Mouse (Mus musculus): ENCODE results near the gene Btbd9.
"Not testable (repeated sequence)": the region's sequence is repeated elsewhere in the genome, so short reads cannot be mapped to it uniquely, and the experiment has no call there.

Btbd9 gene

GRCm38 (mm10) chr17:30575941-30576773, at the start of gene Btbd9:
Gene Btbd9 (minus strand): TSS chr17:30576488.
- CTCF ChIA-PET = no interaction called here
- POLR2A ChIA-PET = interaction anchor here in 2 of 4 experiments (0.8 to 3.9 kb wide), 9 partner anchors 10 to 135 kb away, joined by 3 to 13 read pairs (median 3); no protein-coding TSS in a partner anchor

GRCm38 (mm10) chr17:30624132-30624531, 47.8 kb upstream of the Btbd9 start, which contains the start of gene Dnah8:
Gene Dnah8 (plus strand): TSS chr17:30624354.
- CTCF ChIA-PET, POLR2A ChIA-PET: not testable (repeated sequence)

GRCm38 (mm10) chr17:30623200-30623599, 46.9 kb upstream of the Btbd9 start:
- POLR2A ChIA-PET = interaction anchor here in 3 of 4 experiments (0.6 to 6.9 kb wide), 9 partner anchors 9 to 375 kb away, joined by 3 to 105 read pairs (median 4); no protein-coding TSS in a partner anchor

GRCm38 (mm10) chr17:30621450-30621849, 45.2 kb upstream of the Btbd9 start:
- CTCF ChIA-PET = interaction anchor here (0.6 to 2.0 kb wide), 25 partner anchors 8 to 341 kb away, joined by 3 to 14 read pairs (median 5); no protein-coding TSS in a partner anchor
- POLR2A ChIA-PET = interaction anchor here (0.6 to 6.9 kb wide), 18 partner anchors 10 to 70 kb away, joined by 3 to 105 read pairs (median 3); no protein-coding TSS in a partner anchor

More at GRCm38 (mm10) chr17:30623200-30623599, 46.9 kb upstream of the Btbd9 start:
- CTCF ChIA-PET = interaction anchor here in 1 of 4 experiments (1.4 kb wide), 1 partner anchor 95 kb away, joined by 4 read pairs; no protein-coding TSS in a partner anchor

- ChIA-PET POLR2A (interaction anchor here in 1 of 4 experiments (1.1 to 6.9 kb wide), 3 partner anchors 11 to 18 kb away, joined by 3 to 105 read pairs (median 6); no protein-coding TSS in a partner anchor), CTCF (no interaction called here)
Measured at GRCm38 (mm10) chr17:30620548-30620947, 44.3 kb upstream of the Btbd9 start.

DNA sequence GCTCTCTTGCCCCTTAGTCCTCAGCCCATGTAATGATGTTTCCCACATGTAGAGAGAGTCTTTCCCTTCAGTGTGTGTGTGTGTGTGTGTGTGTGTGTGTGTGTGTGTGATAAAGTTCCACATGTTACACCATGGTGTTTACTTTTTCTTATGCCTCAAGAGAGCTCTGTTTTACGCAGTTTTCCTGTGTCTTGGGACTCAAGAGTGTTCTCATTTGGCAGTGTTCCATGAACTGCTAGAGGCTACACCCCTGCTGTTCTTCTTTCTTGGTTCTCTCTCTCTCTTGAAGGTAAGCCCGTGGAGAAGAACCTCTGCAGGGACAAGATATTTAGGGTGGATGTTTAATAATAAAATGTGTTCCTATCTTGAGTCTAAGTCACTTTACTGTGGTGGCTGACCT, 42.9 kb upstream of the Btbd9 start:
- POLR2A ChIA-PET = interaction anchor here in 3 of 4 experiments (0.7 to 6.9 kb wide), 19 partner anchors 9 to 182 kb away, joined by 3 to 105 read pairs (median 3); no protein-coding TSS in a partner anchor
- CTCF ChIA-PET = interaction anchor here (0.6 to 1.8 kb wide), 11 partner anchors 8 to 885 kb away, joined by 3 to 4 read pairs (median 3); no protein-coding TSS in a partner anchor

DNA sequence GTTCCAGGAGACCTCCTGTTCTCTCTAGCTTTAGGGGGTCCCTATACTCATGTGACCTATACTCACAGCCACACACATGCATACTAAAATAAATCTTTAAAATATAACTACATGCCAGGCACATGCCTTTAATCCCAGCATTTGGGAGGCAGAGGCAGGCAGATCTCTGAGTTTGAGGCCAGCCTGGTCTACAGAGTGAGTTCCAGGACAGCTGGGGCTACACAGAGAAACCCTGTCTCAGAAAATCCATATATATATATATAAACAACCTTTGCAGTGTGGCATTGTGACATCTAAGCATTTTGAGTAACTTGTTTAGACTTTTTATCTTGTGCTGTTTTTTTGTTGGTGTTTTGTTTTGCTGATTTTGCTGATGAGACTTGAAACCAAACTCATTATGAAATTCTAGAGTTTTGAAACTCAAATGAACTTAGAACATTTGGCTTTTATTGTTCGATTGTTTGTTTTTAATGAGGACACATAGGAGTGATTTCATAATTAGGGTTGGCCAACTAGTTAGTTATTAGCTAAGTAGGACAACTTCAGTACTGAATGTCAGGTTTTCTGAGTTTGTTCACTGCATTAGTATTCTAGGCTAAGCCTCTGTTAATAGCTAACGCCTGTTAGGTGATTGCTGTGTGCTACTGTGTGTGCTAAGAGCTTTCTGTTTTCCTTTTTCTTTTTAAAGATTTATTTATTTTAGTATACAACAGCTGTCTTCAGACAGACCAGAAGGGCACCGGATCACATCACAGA, 42.0 kb upstream of the Btbd9 start:
- POLR2A ChIA-PET = interaction anchor here (0.5 to 6.9 kb wide), 26 partner anchors 8 to 1692 kb away, joined by 3 to 105 read pairs (median 3); no protein-coding TSS in a partner anchor
- CTCF ChIA-PET = interaction anchor here (0.5 to 1.8 kb wide), 15 partner anchors 9 to 884 kb away, joined by 3 to 4 read pairs (median 3); no protein-coding TSS in a partner anchor

GRCm38 (mm10) chr17:30616203-30616602, 39.9 kb upstream of the Btbd9 start:
- POLR2A ChIA-PET = interaction anchor here in 1 of 4 experiments (1.1 to 6.9 kb wide), 2 partner anchors 6 to 17 kb away, joined by 3 to 105 read pairs; no protein-coding TSS in a partner anchor
- CTCF ChIA-PET = no interaction called here

DNA sequence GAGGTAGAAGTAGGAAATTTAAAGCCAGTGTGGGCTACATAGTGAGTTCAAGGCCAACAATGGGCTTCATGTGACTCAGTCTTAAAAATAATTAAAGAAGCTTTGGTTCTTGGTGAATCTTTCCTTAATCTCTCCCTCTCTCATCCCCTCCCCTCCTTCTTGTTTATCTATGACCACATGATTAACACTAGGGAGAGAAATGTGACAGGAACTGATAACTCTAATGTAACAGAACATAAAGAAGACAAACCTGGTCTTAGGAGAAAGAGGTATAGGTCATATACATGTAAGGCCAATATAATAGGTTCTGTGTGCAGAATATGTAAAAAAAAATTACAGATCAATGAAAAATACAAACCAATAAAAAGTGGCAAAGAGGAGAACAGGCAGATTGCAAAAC, 37.1 kb upstream of the Btbd9 start:
- ChIA-PET POLR2A (interaction anchor here (0.6 to 10.5 kb wide), 19 partner anchors 6 to 796 kb away, joined by 3 to 280 read pairs (median 5); no protein-coding TSS in a partner anchor), CTCF (interaction anchor here in 3 of 4 experiments (0.6 to 1.1 kb wide), 5 partner anchors 8 to 1265 kb away, joined by 3 to 5 read pairs (median 4); no protein-coding TSS in a partner anchor)

DNA sequence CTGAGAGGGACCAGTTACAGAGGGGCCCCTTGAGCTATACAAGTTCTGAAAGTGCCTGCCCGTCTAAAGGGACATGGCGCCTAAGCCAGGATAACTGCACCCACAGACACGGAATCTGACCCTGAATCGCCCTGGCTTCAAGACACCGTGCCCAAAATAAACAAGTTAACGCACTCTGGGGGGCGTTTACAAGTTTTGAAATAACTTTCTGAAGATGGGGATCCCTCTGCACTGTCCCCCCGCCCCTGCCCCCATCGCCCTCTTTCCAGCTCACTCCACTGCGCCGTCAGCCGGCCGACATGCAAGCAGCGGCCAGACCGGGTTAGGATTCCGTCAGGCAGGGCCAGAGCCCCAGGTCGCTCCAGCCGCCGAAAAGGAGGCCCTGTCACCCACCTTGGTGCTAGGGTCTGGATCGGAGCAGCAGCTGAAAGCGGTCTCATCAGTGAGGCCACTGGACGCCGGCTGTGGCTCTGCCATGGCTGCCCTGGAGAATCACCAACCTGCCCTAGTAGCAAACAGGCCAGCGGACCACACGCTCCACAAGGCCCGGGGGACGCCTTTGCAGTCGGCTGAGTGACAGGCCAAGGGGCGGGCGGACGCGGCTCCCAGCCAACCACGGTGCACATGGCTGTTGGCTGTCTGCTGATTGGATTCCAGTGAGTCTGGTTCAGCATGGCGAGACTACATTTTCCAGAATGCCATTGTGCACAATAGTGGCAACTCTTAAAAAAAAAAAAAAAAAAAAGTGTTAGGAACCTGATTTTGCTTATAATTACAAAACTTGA, 36.0 kb upstream of the Btbd9 start:
- ChIA-PET POLR2A (interaction anchor here (0.6 to 10.5 kb wide), 37 partner anchors 8 to 1044 kb away, joined by 3 to 280 read pairs (median 4); partner anchors contain the start of gene Btbd9 (in 1 of the 4)), CTCF (interaction anchor here (0.5 to 1.8 kb wide), 14 partner anchors 9 to 1266 kb away, joined by 3 to 12 read pairs (median 4); no protein-coding TSS in a partner anchor)

- ChIA-PET CTCF (interaction anchor here in 3 of 4 experiments (0.5 to 1.8 kb wide), 7 partner anchors 10 to 108 kb away, joined by 3 to 12 read pairs (median 4); no protein-coding TSS in a partner anchor), POLR2A (interaction anchor here in 3 of 4 experiments (0.6 to 10.5 kb wide), 26 partner anchors 8 to 696 kb away, joined by 3 to 280 read pairs (median 5); partner anchors contain the start of gene Btbd9 (in 1 of the 3))
Measured at GRCm38 (mm10) chr17:30611221-30612074, 35.2 kb upstream of the Btbd9 start.

DNA sequence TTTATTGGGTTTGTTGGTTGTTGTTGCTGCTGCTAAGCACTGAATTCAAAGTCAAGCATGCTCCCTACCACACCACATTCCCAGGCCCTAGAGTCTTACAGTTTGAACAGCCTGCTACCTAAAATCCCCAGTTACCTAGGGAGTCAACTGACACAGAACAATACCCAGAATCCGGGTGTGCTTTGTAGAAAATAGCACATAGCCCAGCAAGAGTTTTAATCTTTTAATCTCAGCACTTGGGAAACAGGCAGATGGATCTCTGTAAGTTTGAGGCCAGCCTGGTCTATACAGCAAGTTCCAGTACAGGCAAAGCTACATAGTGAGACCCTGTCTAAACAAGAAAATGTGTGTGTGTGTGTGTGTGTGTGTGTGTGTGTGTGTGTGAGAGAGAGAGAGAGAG, 34.5 kb upstream of the Btbd9 start:
- ChIA-PET POLR2A (interaction anchor here (0.6 to 10.5 kb wide), 14 partner anchors 9 to 1900 kb away, joined by 3 to 280 read pairs (median 6); no protein-coding TSS in a partner anchor), CTCF (interaction anchor here in 1 of 4 experiments (1.8 kb wide), 1 partner anchor 11 kb away, joined by 12 read pairs; no protein-coding TSS in a partner anchor)

GRCm38 (mm10) chr17:30609980-30610307, 33.7 kb upstream of the Btbd9 start:
- ChIA-PET POLR2A (interaction anchor here in 3 of 4 experiments (0.6 to 10.5 kb wide), 45 partner anchors 8 to 1715 kb away, joined by 3 to 280 read pairs (median 4); no protein-coding TSS in a partner anchor), CTCF (interaction anchor here in 3 of 4 experiments (0.6 to 1.7 kb wide), 19 partner anchors 8 to 423 kb away, joined by 3 to 8 read pairs (median 3); no protein-coding TSS in a partner anchor)

GRCm38 (mm10) chr17:30609305-30609979, 33.2 kb upstream of the Btbd9 start:
- ChIA-PET POLR2A (interaction anchor here in 3 of 4 experiments (0.6 to 10.5 kb wide), 45 partner anchors 8 to 1715 kb away, joined by 3 to 280 read pairs (median 3); no protein-coding TSS in a partner anchor), CTCF (interaction anchor here in 3 of 4 experiments (0.6 to 1.7 kb wide), 20 partner anchors 9 to 424 kb away, joined by 3 to 8 read pairs (median 3); no protein-coding TSS in a partner anchor)

GRCm38 (mm10) chr17:30607909-30608495, 31.7 kb upstream of the Btbd9 start:
- ChIA-PET POLR2A (interaction anchor here in 2 of 4 experiments (0.6 to 10.5 kb wide), 11 partner anchors 11 to 97 kb away, joined by 3 to 280 read pairs (median 4); no protein-coding TSS in a partner anchor), CTCF (interaction anchor here in 2 of 4 experiments (0.5 to 2.5 kb wide), 7 partner anchors 40 to 1003 kb away, joined by 3 to 9 read pairs (median 5); no protein-coding TSS in a partner anchor)

Measured in embryonic stem cell, embryonic (primary cell).